Mouse (Mus musculus): ENCODE data around the gene Ackr2. TPM values are rescaled to one million over a fixed set of nuclear protein-coding genes. Genes with fewer than 3 reads are reported as not detected.

The Ackr2 gene
- polyA plus RNA-seq, 1 experiment from 2014 or later: 0.32 TPM

DNA sequence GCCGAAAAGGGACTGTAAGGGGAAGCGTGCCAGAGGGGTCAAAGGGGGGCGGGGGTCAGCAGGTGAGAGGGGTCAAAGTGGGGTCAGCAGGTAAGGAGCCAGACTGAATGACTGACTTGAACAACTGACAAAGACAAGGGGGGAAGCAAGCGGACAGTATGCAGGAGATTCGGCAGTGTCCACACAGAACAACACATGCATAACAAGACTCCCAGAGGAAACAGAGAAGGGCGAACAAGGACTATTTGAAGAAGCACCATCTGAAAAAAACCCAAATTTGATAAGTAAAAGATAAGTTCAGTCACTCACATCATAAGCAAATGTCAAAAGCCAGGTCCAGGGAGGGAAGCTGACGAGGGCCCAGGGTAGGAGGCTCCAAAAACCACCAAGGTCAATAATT lies 29.6 kb downstream of the Ackr2 start:
- Histone ChIP-seq H3K4me1 (ENCODE audit: control insufficient read depth, insufficient read depth, low read length) (no peaks in the 10 kb centered on the region), H3K4me2 (replicated peaks; ENCODE audit: low read depth, low read length) (no peak overlapping the region), H3K27ac (ENCODE audit: low read length) (no peak overlapping the region), H3K27me3 (ENCODE audit: control insufficient read depth, insufficient read depth, low read length) (no peaks in the 10 kb centered on the region), H3K36me3 (ENCODE audit: control insufficient read depth, insufficient read depth, low read length) (no peaks in the 10 kb centered on the region), H3K9ac (replicated peaks; ENCODE audit: low read depth, low read length) (no peak overlapping the region), H3K9me3 (ENCODE audit: control insufficient read depth, low read depth, low read length) (no peaks in the 10 kb centered on the region), H3K4me3 (ENCODE audit: low read depth, low read length) (no peak overlapping the region)
- 74% methylated on average over 7 of the region's 7 CpGs for WGBS
- ATAC-seq (ENCODE audit: insufficient number of reproducible peaks, insufficient read depth, low FRiP score, low read depth): no peak

DNA sequence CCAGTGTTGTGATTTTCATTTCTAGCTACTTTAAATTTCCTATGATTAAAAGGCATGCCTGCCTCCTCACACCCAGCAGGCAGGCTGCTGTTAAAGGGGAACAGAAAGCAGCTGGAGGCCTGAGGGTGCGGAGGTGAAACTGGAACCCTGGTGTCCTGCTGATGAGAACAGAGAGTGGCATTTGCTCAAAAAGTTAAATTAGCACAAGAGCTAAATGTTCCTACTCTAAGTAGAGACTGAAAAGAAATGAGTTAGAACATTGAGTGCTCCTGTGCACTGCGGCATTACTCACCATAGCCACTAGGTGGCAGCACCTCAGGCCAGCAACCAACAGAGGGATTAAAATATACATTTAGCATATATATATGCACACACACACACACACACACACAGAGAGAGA lies 30.3 kb downstream of the Ackr2 start:
- no peaks in the 10 kb centered on the region for H3K4me1 ChIP-seq (ENCODE audit: control insufficient read depth, insufficient read depth, low read length)
- no peak overlapping the region for H3K4me3 ChIP-seq (ENCODE audit: low read depth, low read length)
- no peak for ATAC-seq (ENCODE audit: insufficient number of reproducible peaks, insufficient read depth, low FRiP score, low read depth)
- no peak overlapping the region for H3K27ac ChIP-seq (ENCODE audit: low read length)
- no peaks in the 10 kb centered on the region for H3K27me3 ChIP-seq (ENCODE audit: control insufficient read depth, insufficient read depth, low read length)
- H3K36me3 ChIP-seq (ENCODE audit: control insufficient read depth, insufficient read depth, low read length): no peaks in the 10 kb centered on the region
- H3K4me2 ChIP-seq (replicated peaks; ENCODE audit: low read depth, low read length): no peak overlapping the region
- no peak overlapping the region for H3K9ac ChIP-seq (replicated peaks; ENCODE audit: low read depth, low read length)
- WGBS: 28% methylated on average over 2 of the region's 2 CpGs
- H3K9me3 ChIP-seq (ENCODE audit: control insufficient read depth, low read depth, low read length): no peaks in the 10 kb centered on the region

DNA sequence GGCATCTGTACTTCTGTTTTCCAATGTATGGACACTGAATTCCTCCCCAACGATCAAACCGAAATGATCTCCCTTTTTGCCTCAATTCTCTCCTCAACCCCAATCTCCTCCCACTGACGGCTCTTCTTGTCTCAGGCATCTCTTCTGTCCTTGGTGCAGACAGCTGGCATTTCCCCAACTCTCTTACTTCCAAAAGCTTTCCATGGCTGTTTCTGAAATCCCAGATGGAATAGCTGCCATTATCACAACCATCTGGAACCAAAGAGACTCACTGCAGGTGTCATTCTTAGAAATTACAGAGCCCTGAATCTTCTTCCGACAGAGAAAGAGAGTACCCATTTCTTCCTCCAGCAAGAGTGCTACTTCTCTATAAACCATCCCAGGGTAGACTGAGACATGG lies 36.7 kb downstream of the Ackr2 start:
- H3K36me3 ChIP-seq (ENCODE audit: control insufficient read depth, insufficient read depth, low read length): no peaks in the 10 kb centered on the region
- no peak overlapping the region for H3K4me3 ChIP-seq (ENCODE audit: low read depth, low read length)
- ATAC-seq (ENCODE audit: insufficient number of reproducible peaks, insufficient read depth, low FRiP score, low read depth): no peak
- H3K4me2 ChIP-seq (replicated peaks; ENCODE audit: low read depth, low read length): no peak overlapping the region
- no peak overlapping the region for H3K27ac ChIP-seq (ENCODE audit: low read length)
- 83% methylated on average over 4 of the region's 4 CpGs for WGBS
- H3K4me1 ChIP-seq (ENCODE audit: control insufficient read depth, insufficient read depth, low read length): no peaks in the 10 kb centered on the region
- no peak overlapping the region for H3K9ac ChIP-seq (replicated peaks; ENCODE audit: low read depth, low read length)
- no peaks in the 10 kb centered on the region for H3K9me3 ChIP-seq (ENCODE audit: control insufficient read depth, low read depth, low read length)
- H3K27me3 ChIP-seq (ENCODE audit: control insufficient read depth, insufficient read depth, low read length): no peaks in the 10 kb centered on the region

DNA sequence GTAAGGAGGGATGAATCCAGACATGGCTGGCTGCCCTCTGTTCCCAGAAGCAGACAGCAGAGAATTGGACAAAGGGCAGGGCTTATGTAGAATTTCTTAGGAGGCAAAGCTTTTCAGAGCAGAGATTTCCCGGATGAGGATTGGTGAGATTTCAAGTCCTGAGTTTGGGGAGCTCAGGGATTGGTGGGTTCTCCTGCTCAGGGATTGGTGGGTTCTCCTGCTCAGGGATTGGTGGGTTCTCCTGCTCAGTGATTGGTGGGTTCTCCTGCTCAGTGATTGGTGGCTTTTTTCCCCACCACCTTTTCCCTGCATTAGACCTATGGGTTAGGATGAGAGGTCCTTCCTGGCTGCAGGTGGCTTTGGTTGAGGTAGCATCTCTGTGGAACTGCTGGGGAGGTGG lies 38.8 kb downstream of the Ackr2 start:
- no peak overlapping the region for H3K4me3 ChIP-seq (ENCODE audit: low read depth, low read length)
- no peaks in the 10 kb centered on the region for H3K27me3 ChIP-seq (ENCODE audit: control insufficient read depth, insufficient read depth, low read length)
- H3K4me2 ChIP-seq (replicated peaks; ENCODE audit: low read depth, low read length): no peak overlapping the region
- 76% methylated on average over 1 of the region's 1 CpGs for whole genome bisulfite sequencing
- no peaks in the 10 kb centered on the region for H3K36me3 ChIP-seq (ENCODE audit: control insufficient read depth, insufficient read depth, low read length)
- no peak for ATAC-seq (ENCODE audit: insufficient number of reproducible peaks, insufficient read depth, low FRiP score, low read depth)
- no peak overlapping the region for H3K9ac ChIP-seq (replicated peaks; ENCODE audit: low read depth, low read length)
- no peaks in the 10 kb centered on the region for H3K4me1 ChIP-seq (ENCODE audit: control insufficient read depth, insufficient read depth, low read length)
- H3K9me3 ChIP-seq (ENCODE audit: control insufficient read depth, low read depth, low read length): no peaks in the 10 kb centered on the region
- H3K27ac ChIP-seq (ENCODE audit: low read length): no peak overlapping the region

DNA sequence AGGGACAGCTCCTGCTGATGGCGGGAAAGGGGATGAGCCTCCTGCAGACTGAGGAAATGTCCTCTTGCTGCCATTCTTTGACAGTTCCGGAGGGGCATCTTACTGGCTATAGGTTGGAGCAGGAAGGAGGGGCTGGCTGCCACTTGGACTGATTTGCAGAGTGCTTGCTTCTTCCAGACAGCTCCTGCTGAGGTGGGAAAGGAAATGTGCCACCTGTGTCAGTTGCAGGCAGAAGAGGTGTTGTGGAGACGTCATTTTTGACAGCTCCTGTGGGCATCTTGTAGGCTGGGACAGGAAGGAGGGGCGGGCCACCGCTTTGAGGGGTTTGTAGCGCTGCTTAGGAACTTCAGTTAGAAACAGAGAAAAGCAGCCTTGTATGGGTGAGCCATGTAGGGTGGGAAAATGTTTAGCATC lies 39.3 kb downstream of the Ackr2 start:
- 53% methylated on average over 6 of the region's 6 CpGs for WGBS
- Histone ChIP-seq H3K9me3 (ENCODE audit: control insufficient read depth, low read depth, low read length) (no peaks in the 10 kb centered on the region), H3K4me2 (replicated peaks; ENCODE audit: low read depth, low read length) (peak overlapping the region; percentile 37), H3K36me3 (ENCODE audit: control insufficient read depth, insufficient read depth, low read length) (no peaks in the 10 kb centered on the region), H3K4me3 (ENCODE audit: low read depth, low read length) (peak overlapping the region; percentile 37), H3K4me1 (ENCODE audit: control insufficient read depth, insufficient read depth, low read length) (no peaks in the 10 kb centered on the region), H3K27ac (ENCODE audit: low read length) (no peak overlapping the region), H3K9ac (replicated peaks; ENCODE audit: low read depth, low read length) (0 out of 2 replicates have a peak overlapping the region, but pooled peaks have one; percentile 25), H3K27me3 (ENCODE audit: control insufficient read depth, insufficient read depth, low read length) (no peaks in the 10 kb centered on the region)
- ATAC-seq (ENCODE audit: insufficient number of reproducible peaks, insufficient read depth, low FRiP score, low read depth): no peak

DNA sequence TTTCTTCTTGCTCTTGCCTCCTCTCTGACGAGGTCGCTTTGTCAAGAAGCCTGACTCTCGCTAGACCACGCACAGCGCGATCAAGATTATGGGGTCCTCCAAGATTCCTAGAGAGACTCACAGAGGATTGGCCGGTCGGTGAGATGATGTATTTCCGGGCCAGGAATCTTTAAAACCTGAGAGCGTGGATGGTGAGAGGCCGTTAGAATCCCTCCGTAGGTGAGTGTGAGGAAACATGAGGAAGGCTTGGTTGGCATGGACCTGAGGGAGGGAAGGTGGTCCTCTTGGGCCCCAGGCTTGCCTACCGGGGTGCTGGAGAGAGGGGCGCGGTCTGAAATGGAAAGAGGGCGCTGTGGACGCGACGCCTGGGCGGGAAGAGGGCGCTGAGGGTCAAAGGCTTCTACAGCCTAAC lies 39.8 kb downstream of the Ackr2 start:
- Histone ChIP-seq H3K4me2 (replicated peaks; ENCODE audit: low read depth, low read length) (peak overlapping the region; percentile 37), H3K27ac (ENCODE audit: low read length) (no peak overlapping the region; the same call in 1 of the 2 replicates), H3K4me3 (ENCODE audit: low read depth, low read length) (peak overlapping the region; percentile 37), H3K27me3 (ENCODE audit: control insufficient read depth, insufficient read depth, low read length) (no peaks in the 10 kb centered on the region), H3K4me1 (ENCODE audit: control insufficient read depth, insufficient read depth, low read length) (no peaks in the 10 kb centered on the region), H3K36me3 (ENCODE audit: control insufficient read depth, insufficient read depth, low read length) (no peaks in the 10 kb centered on the region), H3K9me3 (ENCODE audit: control insufficient read depth, low read depth, low read length) (no peaks in the 10 kb centered on the region), H3K9ac (replicated peaks; ENCODE audit: low read depth, low read length) (0 out of 2 replicates have a peak overlapping the region, but pooled peaks have one; percentile 25)
- peak; percentile 63 for ATAC-seq (ENCODE audit: insufficient number of reproducible peaks, insufficient read depth, low FRiP score, low read depth)
- WGBS: 49% methylated on average over 21 of the region's 21 CpGs

DNA sequence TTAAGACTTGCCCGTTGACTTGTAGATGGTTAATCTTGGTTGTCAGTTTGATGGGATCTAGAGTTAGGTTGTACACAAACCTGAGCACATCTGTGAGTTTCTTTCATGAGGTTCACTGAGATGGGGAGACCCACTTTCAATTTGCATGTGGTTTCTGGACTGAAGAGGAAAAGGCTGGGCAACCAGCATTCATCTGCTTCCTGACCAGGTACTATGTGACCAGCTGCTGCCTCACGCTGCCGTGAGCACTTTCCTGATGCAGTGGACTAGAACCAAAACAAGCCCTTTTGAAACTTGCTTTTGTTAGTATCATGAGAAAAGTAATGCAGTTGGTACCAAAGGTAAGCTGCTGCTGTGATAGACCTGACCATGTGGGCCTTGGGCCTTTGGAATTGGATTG lies 44.9 kb downstream of the Ackr2 start:
- no peak overlapping the region for H3K27ac ChIP-seq (ENCODE audit: low read length)
- WGBS: 93% methylated on average over 3 of the region's 3 CpGs
- no peaks in the 10 kb centered on the region for H3K27me3 ChIP-seq (ENCODE audit: control insufficient read depth, insufficient read depth, low read length)
- H3K9me3 ChIP-seq (ENCODE audit: control insufficient read depth, low read depth, low read length): no peaks in the 10 kb centered on the region
- no peaks in the 10 kb centered on the region for H3K4me1 ChIP-seq (ENCODE audit: control insufficient read depth, insufficient read depth, low read length)
- H3K4me2 ChIP-seq (replicated peaks; ENCODE audit: low read depth, low read length): no peak overlapping the region
- no peaks in the 10 kb centered on the region for H3K36me3 ChIP-seq (ENCODE audit: control insufficient read depth, insufficient read depth, low read length)
- H3K4me3 ChIP-seq (ENCODE audit: low read depth, low read length): no peak overlapping the region
- no peak for ATAC-seq (ENCODE audit: insufficient number of reproducible peaks, insufficient read depth, low FRiP score, low read depth)
- H3K9ac ChIP-seq (replicated peaks; ENCODE audit: low read depth, low read length): no peak overlapping the region

DNA sequence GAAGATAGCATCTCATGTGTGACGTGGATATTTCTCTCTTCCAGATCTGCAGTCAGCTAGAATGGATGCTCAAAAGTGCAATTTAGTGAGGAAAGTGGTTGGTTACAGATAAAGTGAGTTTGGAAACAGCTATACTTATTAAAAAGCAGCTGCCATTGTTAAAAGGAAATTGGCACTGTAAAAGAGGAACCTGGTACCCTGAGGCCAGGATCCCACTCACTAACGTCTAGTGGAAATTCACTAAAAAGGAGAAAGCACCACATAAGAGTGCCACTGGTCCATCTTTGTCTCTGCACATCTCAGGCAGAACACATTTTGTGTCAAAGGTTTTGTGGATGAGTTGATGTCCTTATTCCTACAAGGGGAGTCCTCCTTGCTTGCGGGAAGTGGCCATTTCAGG lies 45.5 kb downstream of the Ackr2 start:
- Histone ChIP-seq H3K4me2 (replicated peaks; ENCODE audit: low read depth, low read length) (no peak overlapping the region), H3K4me1 (ENCODE audit: control insufficient read depth, insufficient read depth, low read length) (no peaks in the 10 kb centered on the region), H3K9me3 (ENCODE audit: control insufficient read depth, low read depth, low read length) (no peaks in the 10 kb centered on the region), H3K36me3 (ENCODE audit: control insufficient read depth, insufficient read depth, low read length) (no peaks in the 10 kb centered on the region), H3K27me3 (ENCODE audit: control insufficient read depth, insufficient read depth, low read length) (no peaks in the 10 kb centered on the region), H3K4me3 (ENCODE audit: low read depth, low read length) (no peak overlapping the region), H3K27ac (ENCODE audit: low read length) (no peak overlapping the region), H3K9ac (replicated peaks; ENCODE audit: low read depth, low read length) (no peak overlapping the region)
- no peak for ATAC-seq (ENCODE audit: insufficient number of reproducible peaks, insufficient read depth, low FRiP score, low read depth)
- 83% methylated on average over 3 of the region's 3 CpGs for WGBS

GRCm38 (mm10) chr9:121947784-121948183 lies 49.6 kb downstream of the Ackr2 start:
- no peak overlapping the region for H3K27ac ChIP-seq (ENCODE audit: low read length)
- H3K27me3 ChIP-seq (ENCODE audit: control insufficient read depth, insufficient read depth, low read length): no peaks in the 10 kb centered on the region
- WGBS: 6% methylated on average over 4 of the region's 4 CpGs
- peaks cover 21% of the 10 kb centered on the region for H3K4me1 ChIP-seq (ENCODE audit: control insufficient read depth, insufficient read depth, low read length)
- no peak overlapping the region for H3K9ac ChIP-seq (replicated peaks; ENCODE audit: low read depth, low read length)
- ATAC-seq (ENCODE audit: insufficient number of reproducible peaks, insufficient read depth, low FRiP score, low read depth): no peak
- H3K36me3 ChIP-seq (ENCODE audit: control insufficient read depth, insufficient read depth, low read length): no peaks in the 10 kb centered on the region
- H3K4me2 ChIP-seq (replicated peaks; ENCODE audit: low read depth, low read length): no peak overlapping the region
- H3K4me3 ChIP-seq (ENCODE audit: low read depth, low read length): no peak overlapping the region
- no peaks in the 10 kb centered on the region for H3K9me3 ChIP-seq (ENCODE audit: control insufficient read depth, low read depth, low read length)
